Mouse (Mus musculus) T-helper 17 cell (primary cell): ENCODE results near the gene Cwc25.
"Not testable (repeated sequence)": the region's sequence is repeated elsewhere in the genome, so short reads cannot be mapped to it uniquely, and the experiment has no call there.

Source experiments
- in situ Hi-C, 2 experiments: fragments of 300-600 bp; cut with MboI, MseI; formaldehyde crosslinking; loops; 1 replicate in 1 of 2; 2 replicates in 1 of 2; pipeline ENCODE4 v1.15.1; 2025; ENCODE audit warnings: high pct_unique_total_duplicates in 2 of 2

Cwc25 gene

DNA sequence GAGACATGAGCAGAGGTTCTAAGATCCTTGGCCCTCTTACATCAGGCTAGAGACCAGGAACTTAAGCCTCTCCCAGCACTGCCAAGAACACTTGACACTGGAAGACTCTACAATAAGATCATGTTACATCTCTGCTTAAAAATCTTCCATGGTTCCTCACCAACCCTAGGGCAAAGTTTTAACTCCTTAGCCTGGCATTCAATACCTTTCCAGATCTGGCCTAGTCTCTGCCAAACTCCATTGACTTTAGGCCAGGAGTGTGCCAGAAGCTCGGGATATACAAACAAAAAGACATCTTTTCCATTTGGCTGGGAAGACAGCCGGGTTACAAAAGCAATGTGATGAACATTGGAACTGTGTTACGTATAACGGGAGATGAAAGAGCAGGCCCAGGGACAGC, 28.8 kb downstream of the Cwc25 start:
- in situ Hi-C loops: loop anchor here in 1 of 2 experiments (5.0 kb wide), 1 partner anchor 35 kb away; the partner anchor contains the start of genes Pcgf2 and Psmb3

DNA sequence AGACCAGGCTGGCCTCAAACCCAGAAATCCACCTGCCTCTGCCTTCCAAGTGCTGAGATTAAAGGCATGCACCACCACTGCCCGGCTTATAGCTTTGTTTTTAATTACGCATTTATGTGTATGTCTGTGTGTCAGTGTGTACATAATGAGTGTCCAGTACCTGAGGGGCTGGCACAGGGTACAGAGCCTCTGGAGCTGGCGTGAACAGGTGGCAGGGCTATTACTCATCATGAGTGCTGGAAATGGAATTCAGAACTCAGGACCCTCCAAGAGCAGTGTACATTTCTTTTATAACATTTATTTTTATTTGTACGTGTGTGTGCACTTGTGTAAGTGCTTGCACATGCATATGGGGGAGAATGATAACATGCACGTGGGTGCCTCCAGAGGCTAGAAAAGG, 29.7 kb downstream of the Cwc25 start:
- in situ Hi-C loops: loop anchor here in 1 of 2 experiments (5.0 kb wide), 1 partner anchor 34 kb away; the partner anchor contains the start of genes Pcgf2 and Psmb3

DNA sequence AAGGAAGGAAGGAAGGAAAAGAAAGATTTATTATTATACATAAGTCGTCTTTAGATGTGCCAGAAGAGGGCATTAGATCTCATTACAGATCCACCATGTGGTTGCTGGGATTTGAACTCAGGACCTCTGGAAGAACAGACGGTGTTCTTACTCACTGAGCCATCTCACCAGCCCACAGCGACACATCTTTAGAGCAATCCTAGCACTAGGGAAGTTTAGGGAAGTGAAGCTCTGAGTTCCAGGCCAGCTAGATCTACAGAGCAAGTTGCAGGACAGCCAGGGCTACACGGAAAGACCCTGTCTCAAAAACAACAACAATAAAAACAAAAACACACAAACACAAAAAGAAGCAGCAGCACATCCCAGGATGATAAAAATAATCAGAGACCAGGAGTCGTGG, 31.5 kb downstream of the Cwc25 start:
- in situ Hi-C loops: loop anchor here in 1 of 2 experiments (5.0 kb wide), 1 partner anchor 33 kb away; the partner anchor contains the start of genes Pcgf2 and Psmb3

DNA sequence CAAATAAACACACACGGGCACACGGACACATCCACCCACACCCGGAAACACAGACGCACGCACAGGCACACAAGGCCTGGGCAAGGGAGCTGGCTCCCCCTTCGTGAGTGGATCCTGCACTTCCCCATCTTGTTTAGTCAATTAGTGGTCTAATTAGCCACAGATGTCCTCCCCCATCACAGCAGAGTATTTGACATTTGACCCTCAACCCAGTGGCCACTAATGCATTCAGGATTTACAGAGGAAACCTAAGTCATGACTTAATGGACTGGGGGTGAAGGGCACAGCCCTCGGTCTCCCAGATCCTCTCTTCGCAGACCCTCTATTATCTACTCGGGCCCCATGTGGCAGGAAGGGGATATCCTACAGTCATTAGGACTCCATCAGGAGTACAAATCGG, 32.7 kb downstream of the Cwc25 start:
- in situ Hi-C loops: no loop called here

DNA sequence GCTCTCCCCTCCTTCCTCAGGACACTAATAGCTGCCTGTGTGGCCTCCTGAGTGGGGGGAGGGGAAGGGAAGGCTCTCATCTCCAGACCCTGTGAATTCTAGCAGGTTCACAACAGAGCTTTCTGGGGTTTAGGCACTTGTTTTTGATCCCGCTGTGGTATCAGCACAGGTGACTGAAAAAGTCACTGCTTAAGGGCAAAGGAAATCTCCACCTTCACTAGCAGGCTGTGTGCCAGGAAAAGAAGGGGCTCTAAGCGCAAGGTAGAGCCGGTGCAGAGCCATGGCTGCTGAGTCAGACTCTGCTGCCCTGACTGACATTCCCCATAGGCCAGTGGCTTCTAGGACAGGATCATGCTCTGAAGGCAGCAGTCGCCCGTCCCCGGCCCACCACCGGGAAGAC, 37.6 kb downstream of the Cwc25 start:
- in situ Hi-C loops: no loop called here

DNA sequence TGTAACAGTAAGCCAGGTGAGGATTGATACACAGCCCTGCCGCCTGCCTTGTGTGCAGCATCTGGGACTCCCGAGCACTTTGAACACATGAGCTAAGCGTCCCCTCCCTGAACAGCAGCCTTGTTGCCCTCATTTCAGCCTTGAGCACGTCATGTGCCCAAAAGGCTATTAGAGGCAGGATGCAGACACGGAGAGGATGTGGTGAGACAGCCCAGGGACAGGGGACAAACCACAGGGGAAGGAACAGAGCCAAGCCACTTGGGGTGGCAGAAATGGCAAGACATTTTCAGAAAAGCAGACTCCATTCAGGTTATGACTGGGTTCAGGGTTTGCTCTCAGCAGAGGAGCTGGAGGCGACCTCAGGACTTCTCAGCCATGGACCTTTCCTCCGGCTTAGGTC, 38.0 kb downstream of the Cwc25 start:
- in situ Hi-C loops: no loop called here

DNA sequence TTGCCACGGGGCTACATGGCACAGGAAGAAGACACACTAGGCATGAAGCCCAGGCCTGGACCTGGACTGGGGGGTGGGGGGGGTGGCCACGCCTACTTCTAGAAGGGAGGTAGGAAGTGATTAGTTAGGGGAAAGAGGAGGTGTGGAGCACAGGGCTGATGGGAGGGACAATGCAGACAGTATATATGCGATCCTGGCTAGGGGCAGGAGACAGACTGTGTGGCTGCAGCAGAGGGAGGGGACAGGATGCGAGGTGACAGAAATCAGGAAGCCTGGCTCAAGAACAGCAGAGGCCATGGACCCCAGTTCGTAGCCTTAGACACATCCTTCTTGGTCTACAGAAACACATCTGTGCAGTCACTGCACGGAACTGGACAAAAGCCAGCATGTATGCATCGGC, 42.6 kb downstream of the Cwc25 start:
- in situ Hi-C loops: no loop called here

DNA sequence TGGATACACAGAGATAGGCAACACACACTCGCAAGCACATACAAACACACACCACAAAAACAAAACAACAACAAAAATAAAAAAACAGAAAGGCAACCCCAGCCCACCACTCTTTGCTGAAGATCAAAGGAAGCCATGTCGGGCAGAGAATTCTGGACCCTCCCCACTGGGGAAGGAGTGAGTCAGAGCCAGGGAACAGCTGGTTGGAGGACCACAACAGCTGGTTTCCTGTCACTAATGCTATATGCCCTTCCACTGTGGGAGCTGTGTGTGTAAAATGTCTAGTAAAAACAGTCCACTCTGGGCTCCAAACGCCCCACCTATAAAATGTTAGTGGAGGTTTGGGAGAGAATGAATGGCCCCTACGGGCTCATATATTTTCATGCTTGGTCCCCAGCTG, 45.0 kb downstream of the Cwc25 start:
- in situ Hi-C loops: no loop called here

DNA sequence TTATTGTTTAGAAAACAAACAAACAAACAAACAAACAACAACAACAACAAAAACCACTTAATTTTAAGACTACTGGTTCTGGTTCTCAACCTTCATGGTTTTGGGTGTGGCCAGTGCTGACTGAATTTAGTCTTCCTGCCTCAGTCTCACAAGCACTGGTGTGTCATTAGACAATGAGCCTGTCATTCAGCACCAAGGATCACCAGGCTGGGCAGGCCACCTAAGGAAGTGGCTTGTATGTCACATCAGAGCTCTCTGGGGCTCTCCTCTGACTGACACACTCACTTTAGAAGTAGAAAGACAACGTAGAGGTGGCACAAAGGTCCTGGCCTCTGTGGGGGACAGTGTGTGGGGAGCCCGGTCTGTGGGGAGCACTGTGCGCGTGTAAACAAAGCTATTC, 47.3 kb downstream of the Cwc25 start:
- in situ Hi-C loops: no loop called here

DNA sequence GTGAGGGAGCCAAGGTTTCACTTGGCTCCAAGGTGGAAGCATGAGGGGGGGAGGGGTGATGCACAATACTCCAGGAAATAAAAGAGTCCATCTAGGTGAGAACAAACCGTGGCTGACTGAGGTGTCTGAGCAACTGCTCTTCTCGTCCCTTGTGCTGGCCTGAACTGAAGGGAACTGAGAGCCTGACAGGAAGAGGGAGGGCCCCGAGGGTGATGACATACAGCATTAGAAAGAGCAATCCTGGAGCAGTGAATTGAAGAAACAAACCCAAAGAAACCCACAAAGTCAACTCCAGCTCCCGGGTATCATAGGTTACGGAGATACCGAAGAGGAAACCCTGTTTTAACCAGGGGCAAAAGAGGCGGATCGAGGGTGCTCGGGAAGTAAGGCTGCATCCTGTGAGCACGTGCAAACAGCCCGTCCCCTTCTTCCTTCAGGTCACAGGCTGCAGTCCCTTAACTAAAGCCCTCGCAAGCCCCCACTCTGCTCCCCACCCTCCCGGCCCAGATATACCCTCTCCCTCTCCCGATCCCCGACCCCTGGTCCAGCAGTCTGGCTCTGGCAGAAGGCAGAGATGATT, 48.0 kb downstream of the Cwc25 start:
- in situ Hi-C loops: no loop called here

DNA sequence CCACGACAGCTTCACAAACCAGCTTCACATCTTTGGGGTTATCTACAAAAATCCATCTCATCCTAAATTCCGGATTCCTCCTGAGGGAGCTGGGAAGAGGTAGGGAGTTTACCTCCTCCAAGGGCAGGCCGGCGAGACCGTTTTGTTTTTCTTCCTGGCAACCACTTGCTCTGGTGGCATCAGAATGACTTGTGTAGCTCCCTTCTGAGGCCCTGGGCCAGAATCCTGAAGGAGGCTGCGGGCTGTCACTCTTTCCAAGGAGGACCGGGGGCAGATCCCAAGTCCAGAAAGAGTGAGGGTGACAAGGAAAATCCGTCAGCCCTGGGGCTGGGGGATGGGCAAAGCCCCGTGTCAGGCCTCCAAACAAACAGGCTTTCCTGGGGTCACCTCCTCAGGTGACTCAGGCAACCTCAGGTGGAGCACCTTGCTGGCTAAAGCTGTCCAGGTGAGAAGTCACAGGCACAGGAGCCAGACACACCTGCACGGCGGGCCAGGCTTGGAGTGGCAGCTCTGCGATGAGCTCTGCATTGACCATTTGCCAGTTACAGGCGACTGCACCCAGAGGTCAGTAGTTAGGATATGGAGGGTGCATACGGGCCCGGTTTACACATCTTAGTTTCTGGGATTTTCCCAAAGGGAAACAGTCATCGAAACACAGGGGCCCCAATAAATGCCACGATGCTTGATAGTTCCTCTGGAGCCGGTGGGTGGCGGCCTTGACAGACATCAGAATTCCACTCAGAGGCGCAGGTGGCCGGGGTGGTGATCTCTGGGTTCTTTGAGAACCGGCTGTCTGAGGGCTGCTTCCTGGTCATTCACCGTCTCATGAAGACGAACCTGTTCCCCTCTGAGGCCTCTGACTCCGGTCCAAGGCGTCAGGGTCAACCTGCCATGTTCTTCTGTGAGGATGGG, 48.7 kb downstream of the Cwc25 start:
- in situ Hi-C loops: no loop called here

DNA sequence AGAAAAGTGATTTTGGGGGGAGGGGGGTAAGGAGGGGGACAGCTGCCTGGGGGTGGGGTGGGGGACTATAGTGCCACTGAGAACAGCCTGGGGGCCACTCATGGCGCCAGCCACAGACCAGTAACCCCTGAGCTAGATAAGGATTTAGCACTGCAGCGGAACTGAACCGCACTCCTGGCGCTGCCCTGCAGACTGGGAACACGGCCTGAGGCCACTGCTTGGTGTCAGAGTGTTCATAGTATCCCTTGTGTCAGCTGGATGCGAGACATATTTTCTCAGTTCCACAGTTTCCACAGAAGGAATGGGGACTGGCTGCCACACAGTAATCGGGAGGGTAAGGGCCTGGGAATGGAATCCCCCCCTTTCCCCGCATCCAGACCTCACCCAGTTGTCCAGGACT, 50.3 kb downstream of the Cwc25 start:
- in situ Hi-C loops: no loop called here

DNA sequence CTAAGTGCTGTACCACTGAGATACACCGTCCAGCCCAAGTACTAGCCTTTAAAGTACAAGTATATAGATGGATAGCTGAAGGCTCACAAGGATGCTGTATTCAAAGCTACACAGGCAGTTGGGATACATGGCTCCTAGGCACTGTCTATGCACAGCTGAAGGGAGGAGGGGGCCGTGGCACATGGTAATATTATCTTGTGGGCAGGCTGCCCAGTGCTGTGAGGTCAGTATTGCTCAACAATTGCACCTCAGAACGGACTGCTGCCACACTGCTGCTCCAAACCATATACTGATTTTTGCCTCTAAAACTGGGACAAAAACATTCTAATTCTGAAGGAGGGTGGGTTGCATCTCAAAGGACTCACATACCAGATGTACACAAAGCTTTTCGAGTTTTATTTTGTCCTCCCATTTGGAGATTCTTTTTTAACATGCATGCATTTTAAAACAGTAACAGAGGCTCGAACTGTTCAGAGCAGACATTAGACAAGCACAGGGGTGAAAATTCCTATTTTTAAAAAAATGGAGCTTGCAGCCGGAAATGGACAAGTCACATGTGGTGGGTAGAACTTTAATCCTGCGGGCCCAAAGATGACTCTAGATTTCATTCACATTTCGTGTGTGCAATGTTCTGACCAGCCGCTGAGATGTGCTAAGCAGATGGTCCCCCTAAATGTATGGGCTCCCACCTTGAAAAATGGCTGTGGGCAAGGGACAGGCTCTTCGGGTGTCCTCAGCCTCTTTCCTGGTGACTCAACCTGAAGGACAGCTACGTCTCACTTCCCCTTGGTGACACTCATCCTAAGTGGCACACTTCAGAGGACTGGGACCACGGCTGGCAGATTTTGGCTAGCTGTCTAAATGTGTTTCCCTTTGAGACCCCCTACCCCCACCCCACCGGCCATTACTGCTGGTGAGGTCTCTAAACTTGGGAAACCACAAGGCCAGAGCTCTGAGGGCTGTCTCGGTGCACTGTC, 51.3 kb downstream of the Cwc25 start:
- in situ Hi-C loops: no loop called here

DNA sequence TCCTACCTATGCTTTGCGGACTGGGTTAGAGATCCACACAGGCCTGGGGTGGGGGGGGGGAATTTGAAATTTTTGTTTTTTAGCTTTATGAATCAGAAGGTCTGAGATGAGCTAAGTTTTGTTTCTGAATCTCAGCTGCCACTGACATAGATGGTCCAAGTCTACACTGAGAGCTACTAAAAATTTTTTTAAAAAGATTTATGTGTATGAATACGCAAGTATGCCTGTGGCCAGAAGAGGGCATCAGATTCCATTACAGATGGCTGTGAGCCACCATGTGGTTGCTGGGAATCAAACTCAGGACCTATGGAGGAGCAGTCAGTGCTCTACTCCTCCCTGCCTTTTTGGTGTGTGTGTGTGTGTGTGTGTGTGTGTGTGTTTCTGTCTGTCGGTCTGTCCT, 52.0 kb downstream of the Cwc25 start:
- in situ Hi-C loops: no loop called here

DNA sequence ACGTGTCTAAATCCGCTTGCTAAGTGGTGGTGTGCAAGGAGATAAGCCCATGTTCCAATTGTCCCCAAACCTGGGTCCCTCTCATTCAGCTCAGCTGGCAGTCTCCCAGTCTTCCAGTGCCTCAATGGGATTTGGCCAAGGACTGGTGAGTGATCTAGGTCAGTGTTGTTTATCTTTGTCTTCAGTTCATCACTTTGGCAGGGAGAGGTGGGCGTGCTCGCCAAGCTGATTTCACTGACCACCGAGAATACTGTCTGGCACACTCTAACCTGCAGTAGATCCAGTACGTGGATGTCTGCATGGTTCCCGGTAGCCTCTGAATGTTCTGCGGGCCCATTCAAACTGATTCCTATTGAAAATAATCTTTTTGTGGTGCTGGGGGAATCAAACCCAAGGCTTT, 52.5 kb downstream of the Cwc25 start:
- in situ Hi-C loops: no loop called here

DNA sequence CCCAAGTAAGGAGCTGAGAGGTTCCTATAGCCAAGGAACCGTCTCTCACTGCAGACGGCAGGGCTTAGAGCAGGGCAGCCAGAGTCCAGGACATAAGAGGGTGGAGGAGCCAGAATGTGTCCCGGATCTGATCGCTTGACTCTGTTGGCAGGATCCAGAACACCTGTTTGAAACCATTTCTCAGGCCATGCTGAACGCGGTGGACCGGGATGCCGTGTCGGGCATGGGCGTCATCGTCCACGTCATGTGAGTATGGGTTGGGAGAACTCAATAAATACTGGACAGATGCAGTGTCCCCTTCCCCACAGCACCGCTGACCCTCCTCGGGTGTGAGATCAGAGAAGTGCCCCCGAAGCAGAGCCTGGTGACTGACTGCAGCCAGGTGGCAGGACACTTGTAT, 54.1 kb downstream of the Cwc25 start:
- in situ Hi-C loops: no loop called here

DNA sequence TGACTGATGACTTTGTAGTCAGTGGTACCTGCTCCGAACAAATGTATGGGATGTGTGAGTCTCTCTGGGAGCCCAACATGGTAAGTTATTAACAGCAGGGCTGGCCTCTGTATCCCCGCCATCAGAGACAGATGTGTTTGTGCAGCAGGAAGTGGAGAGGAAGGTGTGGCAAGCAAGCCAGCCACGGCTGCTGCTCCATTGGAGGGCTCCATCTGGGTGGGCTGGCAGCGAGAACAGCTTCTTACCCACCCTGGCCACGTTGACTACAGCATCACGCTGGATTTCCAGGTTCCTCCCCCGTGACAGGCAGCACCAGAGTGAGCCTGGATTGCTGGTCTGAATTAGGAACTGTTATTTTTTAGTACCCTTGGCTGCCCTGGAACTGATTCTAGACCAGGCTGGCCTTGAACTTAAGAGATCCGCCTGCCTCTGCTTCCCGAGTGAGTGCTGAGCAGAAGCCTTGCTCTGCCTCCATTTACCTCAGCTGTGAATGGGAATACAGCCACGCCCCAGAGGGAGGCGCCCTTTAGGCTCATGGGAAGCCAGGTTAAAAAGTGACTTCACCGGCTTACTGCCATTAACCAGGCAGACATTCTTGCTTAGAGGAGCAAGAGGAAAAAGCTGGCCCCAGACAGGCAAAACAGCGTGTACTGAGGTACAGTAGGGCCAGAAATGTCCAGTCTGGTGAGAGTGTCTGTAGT, 55.0 kb downstream of the Cwc25 start:
- in situ Hi-C loops: no loop called here

DNA sequence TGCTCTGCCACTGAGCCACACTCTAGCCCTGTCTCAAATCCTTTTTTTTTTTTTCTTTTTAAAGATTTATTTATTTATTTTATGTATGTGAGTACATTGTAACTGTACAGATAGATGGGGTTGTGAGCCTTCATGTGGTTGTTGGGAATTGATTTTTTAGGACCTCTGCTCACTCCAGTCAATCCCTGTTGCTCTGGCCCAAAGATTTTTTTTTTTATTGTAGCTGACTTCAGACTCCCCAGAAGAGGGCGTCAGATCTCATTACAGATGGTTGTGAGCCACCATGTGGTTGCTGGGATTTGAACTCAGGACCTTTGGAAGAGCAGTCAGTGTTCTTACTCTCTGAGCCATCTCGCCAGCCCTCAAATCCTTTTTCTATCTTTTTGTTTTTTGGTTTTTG, 56.3 kb downstream of the Cwc25 start:
- in situ Hi-C loops: not testable (repeated sequence)

DNA sequence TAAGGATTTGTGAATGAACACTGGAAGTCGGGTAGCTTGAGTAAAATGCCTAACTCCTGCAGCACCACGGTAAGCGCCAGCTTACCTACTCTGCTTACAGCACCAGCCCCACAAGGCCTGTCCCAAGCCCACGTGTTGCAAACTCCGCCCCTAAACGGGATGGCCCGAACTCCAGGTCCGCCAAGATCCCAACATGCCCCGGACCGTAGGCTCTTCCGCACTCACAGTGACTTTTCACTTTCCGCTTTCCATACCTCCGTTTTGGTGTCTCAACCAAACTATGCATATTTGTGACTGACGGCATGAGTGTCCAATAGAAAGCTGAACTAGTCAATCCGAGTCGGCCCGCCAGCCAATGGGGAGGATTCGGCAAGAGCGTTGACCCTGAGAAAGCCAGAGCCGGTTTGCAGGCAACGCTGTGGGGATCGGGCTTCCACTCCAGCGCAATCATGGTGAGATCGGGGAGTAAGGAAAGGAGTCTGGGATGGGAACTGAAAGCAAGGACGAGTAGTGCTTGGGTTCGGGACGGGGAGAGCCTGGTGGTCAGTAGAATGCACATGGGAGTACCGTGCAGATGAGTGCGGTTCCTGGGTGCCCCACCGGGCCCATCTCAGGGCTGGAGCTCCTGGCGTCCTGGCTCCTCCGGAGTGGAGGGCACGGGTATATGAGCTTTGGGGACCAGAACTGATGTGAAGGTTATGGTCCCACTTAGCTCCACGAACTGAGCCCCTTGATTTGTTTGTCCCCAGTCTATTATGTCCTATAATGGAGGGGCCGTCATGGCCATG, 63.1 kb downstream of the Cwc25 start, which contains the start of gene Psmb3:
TSS of gene Psmb3 (plus strand) at position 361 of the 788 bp plus-strand sequence.
- in situ Hi-C loops: loop anchor here in 1 of 2 experiments (5.0 kb wide), 1 partner anchor 34 kb away; no protein-coding TSS in a partner anchor

DNA sequence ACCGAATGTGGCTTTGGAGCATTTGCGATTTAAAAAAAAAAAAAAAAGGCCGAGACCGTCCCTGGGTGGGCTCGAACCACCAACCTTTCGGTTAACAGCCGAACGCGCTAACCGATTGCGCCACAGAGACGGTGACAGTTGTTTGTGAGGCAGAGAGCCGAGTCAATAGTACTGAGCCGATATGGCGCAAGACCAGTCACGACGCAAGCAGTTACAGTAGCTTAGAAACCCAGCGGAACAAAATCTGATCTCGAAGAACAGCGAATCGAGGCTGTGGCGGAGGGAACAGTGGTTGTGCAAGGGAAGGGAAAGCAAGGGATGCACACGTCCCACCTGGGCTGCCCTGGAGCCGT, 64.0 kb downstream of the Cwc25 start:
- in situ Hi-C loops: loop anchor here in 1 of 2 experiments (5.0 kb wide), 1 partner anchor 35 kb away; no protein-coding TSS in a partner anchor
